Mouse (Mus musculus): Measurements from ENCODE around the gene Syngr2. TPM values are rescaled to one million over a fixed set of nuclear protein-coding genes. Genes with fewer than 3 reads are reported as not detected.

The Syngr2 gene
- polyA plus RNA-seq, 1 experiment from 2014 or later = 78.7 TPM

- Histone ChIP-seq H3K27ac (ENCODE audit: low read depth, low read length) (no peak within 1 kb of the TSS), H3K4me2 (peak within 1 kb of the TSS; percentile 42), H3K9ac (ENCODE audit: low read depth, low read length) (no peak within 1 kb of the TSS), H3K9me3 (replicated peaks; ENCODE audit: control insufficient read depth, low read length) (no peaks in the 10 kb centered on the region), H3K4me3 (ENCODE audit: low read depth, low read length) (no peak within 1 kb of the TSS), H3K4me1 (ENCODE audit: control insufficient read depth, insufficient read depth, low read length) (0 out of 2 replicates have a peak, but pooled peaks cover 3% of the 10 kb centered on the region), H3K27me3 (ENCODE audit: control insufficient read depth, insufficient read depth, low read length) (peaks cover 57% of the 10 kb centered on the region), H3K36me3 (ENCODE audit: control insufficient read depth, insufficient read depth, low read length) (peaks cover 16% of the 10 kb centered on the region)
- ATAC-seq (replicated peaks; ENCODE audit: insufficient number of reproducible peaks, low FRiP score, low TSS enrichment) = no peak
- 3% methylated on average over 23 of the region's 23 CpGs for WGBS (ENCODE audit: insufficient replicate concordance)
These were observed 51.1 kb downstream of the Syngr2 start, which contains the start of gene Tmem235 for GRCm38 (mm10) chr11:117860601-117861000. Gene Tmem235 (plus strand): TSS chr11:117860752.

DNA sequence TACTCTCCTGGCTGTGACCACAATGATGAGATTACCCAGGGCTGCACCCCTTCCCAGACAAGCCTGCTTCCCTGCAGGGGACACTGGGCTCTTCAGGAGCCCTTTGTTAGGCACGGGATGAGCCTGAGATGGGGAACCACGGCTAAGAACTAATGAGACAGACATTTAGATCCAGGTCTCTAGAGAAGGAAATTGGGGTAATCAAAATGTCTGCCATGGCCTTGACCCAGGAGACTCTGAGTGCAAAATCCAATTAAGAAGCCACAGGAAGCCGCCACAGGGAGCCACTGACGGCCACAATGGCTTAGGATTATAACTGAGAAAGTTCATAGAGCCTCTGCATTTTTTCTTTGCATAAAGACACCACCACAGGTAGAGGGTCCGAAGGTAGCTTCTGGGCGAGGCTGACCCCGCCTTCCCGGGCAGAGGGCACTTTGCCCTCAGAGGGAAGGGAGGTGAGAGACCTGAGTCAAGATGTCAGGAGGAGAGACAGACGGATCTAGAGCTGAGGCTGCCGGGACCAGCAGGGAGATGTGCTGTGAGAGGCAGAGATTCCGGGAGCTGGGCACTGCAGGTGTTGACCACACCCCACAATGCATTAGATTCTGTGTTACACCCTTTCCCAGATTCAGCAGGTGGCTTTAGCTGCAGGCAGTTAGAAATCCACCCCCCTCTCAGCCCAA is 53.8 kb downstream of the Syngr2 start:
- Histone ChIP-seq H3K4me1 (ENCODE audit: control insufficient read depth, insufficient read depth, low read length) (0 out of 2 replicates have a peak, but pooled peaks cover 3% of the 10 kb centered on the region), H3K4me2 (no peak overlapping the region), H3K36me3 (ENCODE audit: control insufficient read depth, insufficient read depth, low read length) (no peaks in the 10 kb centered on the region), H3K4me3 (ENCODE audit: low read depth, low read length) (no peak overlapping the region), H3K27ac (ENCODE audit: low read depth, low read length) (no peak overlapping the region), H3K9ac (ENCODE audit: low read depth, low read length) (no peak overlapping the region), H3K9me3 (replicated peaks; ENCODE audit: control insufficient read depth, low read length) (no peaks in the 10 kb centered on the region), H3K27me3 (ENCODE audit: control insufficient read depth, insufficient read depth, low read length) (peaks cover 57% of the 10 kb centered on the region)
- no peak for ATAC-seq (replicated peaks; ENCODE audit: insufficient number of reproducible peaks, low FRiP score, low TSS enrichment)
- 30% methylated on average over 11 of the region's 11 CpGs for WGBS (ENCODE audit: insufficient replicate concordance)

Other genes with a start within 250 kb of the Syngr2 start
- gene Tnrc6c, start 155.4 kb upstream of the Syngr2 start, polyA plus RNA-seq (2014; fragmentation: Nextera tagmentation; extraction: Ambion mirVana) = 7.0 and 8.1 TPM in 2 replicates
- 4.4 and 4.5 TPM in 2 replicates for gene Tmc8, start 27.6 kb upstream of the Syngr2 start, polyA plus RNA-seq (2014; fragmentation: Nextera tagmentation; extraction: Ambion mirVana)
- 23.8 and 26.2 TPM in 2 replicates for gene Tmc6, start 27.5 kb upstream of the Syngr2 start, polyA plus RNA-seq (2014; fragmentation: Nextera tagmentation; extraction: Ambion mirVana)
- gene 6030468B19Rik, start 12.0 kb upstream of the Syngr2 start, polyA plus RNA-seq (2014; fragmentation: Nextera tagmentation; extraction: Ambion mirVana) = 3.2 and 3.9 TPM in 2 replicates
- gene Gm20708, start within 50 bp of the Syngr2 start, polyA plus RNA-seq (2014; fragmentation: Nextera tagmentation; extraction: Ambion mirVana) = 0.34 and 0.62 TPM in 2 replicates
- gene Afmid, start 16.3 kb downstream of the Syngr2 start, polyA plus RNA-seq (2014; fragmentation: Nextera tagmentation; extraction: Ambion mirVana) = 13.1 and 14.3 TPM in 2 replicates
- 98.5 and 101 TPM in 2 replicates for gene Tk1, start 16.4 kb downstream of the Syngr2 start, polyA plus RNA-seq (2014; fragmentation: Nextera tagmentation; extraction: Ambion mirVana)
- 256 and 259 TPM in 2 replicates for gene Birc5, start 39.6 kb downstream of the Syngr2 start, polyA plus RNA-seq (2014; fragmentation: Nextera tagmentation; extraction: Ambion mirVana)
- gene Tmem235, start 51.1 kb downstream of the Syngr2 start, polyA plus RNA-seq (2014; fragmentation: Nextera tagmentation; extraction: Ambion mirVana) = not detected in 2 replicates
- gene Tha1, start 63.8 kb downstream of the Syngr2 start, polyA plus RNA-seq (2014; fragmentation: Nextera tagmentation; extraction: Ambion mirVana) = 3.0 and 3.7 TPM in 2 replicates
- 3.6 and 4.5 TPM in 2 replicates for gene Socs3, start 160.4 kb downstream of the Syngr2 start, polyA plus RNA-seq (2014; fragmentation: Nextera tagmentation; extraction: Ambion mirVana)
- 26.5 and 27.4 TPM in 2 replicates for gene Pgs1, start 176.6 kb downstream of the Syngr2 start, polyA plus RNA-seq (2014; fragmentation: Nextera tagmentation; extraction: Ambion mirVana)